Mouse (Mus musculus): ENCODE data around the gene Sec22c. TPM values are rescaled to one million over a fixed set of nuclear protein-coding genes. Genes with fewer than 3 reads are reported as not detected.
A peak's percentile ranks its signal among the peaks of the same experiment; 100 is the strongest.

Gene Sec22c
- total RNA-seq, 2 experiments from 2014 or later, result 4.7 to 4.9 TPM

GRCm38 (mm10) chr9:121697150-121698049 is 7.9 kb downstream of the Sec22c start:
- peak; percentile 42 to 74 for DNase-seq
- intact Hi-C loops (cut with DNase I), result loop anchor here (5.0 kb wide), 1 partner anchor 130 kb away; no protein-coding TSS in a partner anchor

DNA sequence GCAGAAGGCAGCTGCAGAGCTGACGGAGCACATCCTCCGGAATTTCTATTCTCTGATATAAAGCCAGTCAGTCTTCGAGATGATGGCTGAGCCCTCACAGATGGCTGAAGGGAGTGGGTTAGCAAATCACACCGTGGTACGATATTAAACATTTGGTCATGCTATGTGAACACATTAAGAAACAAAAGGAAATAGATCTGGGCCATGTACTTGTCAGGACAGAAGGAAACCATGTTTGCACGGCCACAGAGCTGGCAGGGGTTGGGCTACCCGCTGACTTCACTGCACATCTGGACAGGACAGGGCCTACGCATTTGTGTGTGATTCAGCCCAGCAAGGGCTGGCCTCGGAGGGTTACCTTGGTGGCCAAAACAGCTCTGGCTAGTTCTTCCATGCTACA is 8.7 kb downstream of the Sec22c start:
- intact Hi-C loops (cut with DNase I), result loop anchor here (5.0 kb wide), 1 partner anchor 131 kb away; no protein-coding TSS in a partner anchor
- DNase-seq, result no peak

DNA sequence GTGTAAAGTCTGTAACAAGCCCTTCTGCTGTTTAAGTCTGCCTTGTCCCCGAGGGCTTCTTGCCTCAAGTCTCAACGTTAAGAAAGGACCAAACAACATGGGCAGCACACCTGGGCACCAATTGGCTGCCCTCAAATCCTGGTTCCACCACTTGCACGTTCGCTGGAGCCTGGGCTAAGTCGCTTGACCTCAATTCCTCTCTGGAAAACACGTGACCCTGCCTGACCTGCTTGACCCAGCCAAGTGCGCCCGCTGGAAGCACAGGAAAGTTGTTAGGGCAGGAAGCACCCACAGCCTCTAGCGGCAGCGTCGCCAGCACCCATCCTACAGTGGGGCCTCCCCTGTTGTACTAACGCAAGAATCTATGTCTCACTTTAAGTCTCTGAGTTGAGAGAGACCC is 10.6 kb downstream of the Sec22c start:
- intact Hi-C loops (cut with DNase I), result loop anchor here (5.0 kb wide), 1 partner anchor 133 kb away; no protein-coding TSS in a partner anchor
- no peak for DNase-seq

GRCm38 (mm10) chr9:121690734-121691133 is 14.6 kb downstream of the Sec22c start:
- no peak for DNase-seq
- intact Hi-C loops (cut with DNase I), result no loop called here

- no peak for DNase-seq
- intact Hi-C loops (cut with DNase I), result no loop called here
Observed at GRCm38 (mm10) chr9:121690200-121690651, 15.1 kb downstream of the Sec22c start.

DNA sequence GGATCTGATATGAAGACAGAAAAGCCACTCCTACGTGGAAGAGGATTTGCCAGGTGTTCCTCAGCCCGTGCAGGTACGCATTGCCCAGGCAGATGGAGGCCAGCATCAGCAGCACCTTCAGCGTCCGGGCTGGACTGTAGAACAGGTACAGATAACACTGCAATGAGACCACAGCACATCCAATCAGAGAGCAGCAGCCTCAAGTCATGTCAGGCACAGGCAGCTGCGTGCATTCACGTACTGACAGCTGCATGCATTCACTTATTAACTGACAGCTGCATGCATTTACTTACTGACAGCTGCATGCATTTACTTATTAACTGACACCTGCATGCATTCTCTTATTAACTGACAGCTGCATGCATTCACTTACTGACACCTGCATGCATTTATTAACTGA is 20.6 kb downstream of the Sec22c start:
- DNase-seq, result no peak
- intact Hi-C loops (cut with DNase I), result no loop called here

DNA sequence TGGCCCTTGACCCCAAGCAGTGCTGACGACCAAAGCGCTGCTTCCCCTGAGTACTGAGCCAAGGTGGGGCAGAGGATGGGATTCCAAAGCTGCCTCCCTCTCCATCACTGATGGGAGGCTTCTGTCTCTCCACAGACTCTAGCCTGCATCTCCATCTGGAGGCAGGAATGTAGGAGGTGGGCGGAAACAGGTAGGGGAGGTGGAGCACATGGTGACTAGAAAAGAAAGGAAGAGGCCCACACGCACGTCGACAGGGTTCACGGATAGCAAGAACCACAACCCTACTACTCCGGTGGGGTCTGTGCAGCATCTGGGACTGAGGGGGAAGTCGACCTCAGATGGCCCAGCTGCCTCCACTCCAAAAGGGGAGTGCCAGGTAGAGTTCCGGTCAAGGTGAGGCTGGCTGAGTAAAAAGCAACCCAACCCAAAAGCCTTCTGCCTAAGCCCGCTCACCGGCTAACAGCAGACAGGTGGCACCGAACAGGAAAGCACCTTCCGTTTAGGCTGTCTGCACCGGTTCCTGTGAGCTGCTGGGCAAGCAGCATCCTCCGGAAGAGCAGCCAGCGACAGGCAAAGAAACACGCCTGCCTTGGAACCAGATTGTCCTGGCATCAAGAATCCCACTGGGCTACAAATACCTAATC is 23.1 kb downstream of the Sec22c start:
- DNase-seq, result no peak
- intact Hi-C loops (cut with DNase I), result no loop called here

GRCm38 (mm10) chr9:121681191-121681590 is 24.1 kb downstream of the Sec22c start:
- intact Hi-C loops (cut with DNase I), result no loop called here
- DNase-seq, result no peak

DNA sequence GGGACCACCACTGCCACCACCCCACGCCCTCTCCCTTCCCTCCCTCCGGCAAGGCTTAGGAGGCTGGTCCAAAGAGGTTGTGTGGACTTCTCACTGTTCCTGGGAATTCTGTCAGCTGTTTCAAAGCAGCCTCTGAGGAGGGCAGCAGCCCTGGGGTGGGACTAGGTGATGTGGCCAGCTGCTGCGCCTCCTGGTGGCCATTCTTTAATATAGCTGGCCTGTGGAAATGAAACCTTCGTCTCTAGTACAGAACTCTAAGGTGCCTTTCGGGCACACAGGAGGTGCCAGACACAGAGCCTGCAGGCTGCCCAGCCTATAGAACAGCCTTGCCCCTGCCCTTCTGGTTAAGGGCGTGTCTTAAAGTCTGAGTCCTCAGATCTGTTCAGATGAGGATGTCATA is 25.7 kb downstream of the Sec22c start:
- DNase-seq, result peak; percentile 45 to 48
- intact Hi-C loops (cut with DNase I), result loop anchor here (2.0 to 5.0 kb wide), 2 partner anchors 37 to 202 kb away; partner anchors contain the start of genes Lyzl4 and Vipr1

GRCm38 (mm10) chr9:121677476-121677875 is 27.8 kb downstream of the Sec22c start:
- DNase-seq, result no peak

GRCm38 (mm10) chr9:121677069-121677468 is 28.2 kb downstream of the Sec22c start:
- DNase-seq, result no peak
- intact Hi-C loops (cut with DNase I), result loop anchor here (5.0 kb wide), 1 partner anchor 200 kb away; no protein-coding TSS in a partner anchor

More at GRCm38 (mm10) chr9:121677476-121677875, 27.8 kb downstream of the Sec22c start:
- intact Hi-C loops (cut with DNase I), result loop anchor here (5.0 kb wide), 1 partner anchor 200 kb away; no protein-coding TSS in a partner anchor

- intact Hi-C loops (cut with DNase I), result loop anchor here (5.0 kb wide), 1 partner anchor 198 kb away; no protein-coding TSS in a partner anchor
- DNase-seq, result no peak
Observed at GRCm38 (mm10) chr9:121675556-121675955, 29.7 kb downstream of the Sec22c start.

- intact Hi-C loops (cut with DNase I), result loop anchor here (5.0 kb wide), 1 partner anchor 198 kb away; no protein-coding TSS in a partner anchor
Observed at GRCm38 (mm10) chr9:121675011-121675410, 30.3 kb downstream of the Sec22c start.

GRCm38 (mm10) chr9:121673716-121674115 is 31.6 kb downstream of the Sec22c start:
- intact Hi-C loops (cut with DNase I), result no loop called here
- DNase-seq, result no peak

More at GRCm38 (mm10) chr9:121675011-121675410, 30.3 kb downstream of the Sec22c start:
- DNase-seq, result no peak

GRCm38 (mm10) chr9:121672311-121672710 is 33.0 kb downstream of the Sec22c start:
- intact Hi-C loops (cut with DNase I), result no loop called here
- DNase-seq, result peak; percentile 38 to 40

GRCm38 (mm10) chr9:121671300-121671699 is 34.0 kb downstream of the Sec22c start:
- intact Hi-C loops (cut with DNase I), result no loop called here

DNA sequence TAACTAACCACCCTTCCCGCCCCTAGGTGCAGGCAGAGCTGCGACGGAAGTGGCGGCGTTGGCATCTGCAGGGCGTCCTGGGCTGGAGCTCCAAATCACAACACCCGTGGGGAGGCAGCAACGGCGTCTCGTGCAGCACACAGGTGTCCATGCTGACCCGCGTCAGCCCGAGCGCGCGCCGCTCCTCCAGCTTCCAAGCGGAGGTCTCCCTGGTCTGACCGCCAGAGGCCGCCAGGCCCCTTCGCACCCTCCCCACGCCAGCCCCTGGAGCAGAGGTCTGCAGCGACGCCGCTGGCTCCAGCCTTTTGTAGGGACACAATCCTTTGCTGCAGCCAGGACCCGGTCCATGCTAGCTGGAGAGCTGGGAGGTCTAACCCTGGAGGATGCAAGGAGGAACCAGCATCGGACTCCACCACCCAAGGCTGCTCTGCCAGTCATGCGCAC is 35.9 kb downstream of the Sec22c start:
- intact Hi-C loops (cut with DNase I), result no loop called here
- DNase-seq, result peak; percentile 43 to 58

More at GRCm38 (mm10) chr9:121671300-121671699, 34.0 kb downstream of the Sec22c start:
- peak in 1 of 2 experiments; percentile 22 for DNase-seq

GRCm38 (mm10) chr9:121667822-121668221 is 37.5 kb downstream of the Sec22c start:
- intact Hi-C loops (cut with DNase I), result no loop called here
- no peak for DNase-seq

DNA sequence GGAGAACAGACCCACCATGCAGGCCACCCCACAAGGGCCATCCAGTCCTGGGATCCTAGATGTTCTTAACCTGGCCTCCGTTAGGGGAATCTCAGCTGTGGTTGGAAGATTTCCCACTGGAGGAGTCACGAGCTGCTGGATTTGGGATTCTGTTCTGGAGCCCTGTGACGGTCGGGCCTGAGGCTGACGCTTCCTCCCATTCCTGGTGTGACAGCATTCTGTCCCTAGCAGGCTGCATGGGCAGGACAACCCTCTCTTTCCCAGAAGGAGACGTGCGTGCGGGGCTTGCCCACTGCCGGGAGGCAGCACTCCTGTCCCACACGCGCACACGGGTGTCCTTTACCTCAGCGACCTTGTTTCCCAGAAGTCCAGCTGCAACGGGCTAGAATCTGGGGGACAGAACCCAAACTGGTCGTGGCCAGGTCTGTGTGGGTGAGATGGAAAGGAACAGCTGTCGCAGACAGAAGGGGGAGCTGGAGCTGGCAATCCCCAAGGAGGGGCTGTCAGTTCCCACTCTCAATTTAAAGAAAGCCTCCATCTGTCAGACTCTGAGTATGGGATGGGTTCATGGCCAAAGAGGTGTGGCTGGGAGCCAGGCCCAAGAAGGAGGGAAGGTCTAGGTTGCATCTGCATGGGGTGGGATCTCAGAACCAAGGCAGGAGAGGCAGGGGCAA is 38.2 kb downstream of the Sec22c start:
- no peak for DNase-seq
- intact Hi-C loops (cut with DNase I), result no loop called here

- no peak for DNase-seq
- intact Hi-C loops (cut with DNase I), result no loop called here
Observed at GRCm38 (mm10) chr9:121664104-121664503, 41.2 kb downstream of the Sec22c start.

Data from gastrocnemius, postnatal 36 days (tissue).